Mouse (Mus musculus): ENCODE results near the gene Camk1g.

GRCm38 (mm10) chr1:193311596-193311995, 58.5 kb downstream of the Camk1g start:
- TF ChIP-seq ZC3H11A (IDR thresholded peaks at IDR 0.05; ENCODE audit: borderline replicate concordance, low read depth, low read length) (no peak), HCFC1 (IDR thresholded peaks at IDR 0.05; ENCODE audit: borderline replicate concordance, insufficient read depth, low read length) (no peak), ZNF384 (IDR thresholded peaks at IDR 0.05; ENCODE audit: low read depth, low read length) (no peak), MAFK (IDR thresholded peaks at IDR 0.05; ENCODE audit: insufficient read depth, low read depth, low read length) (no peak), CHD2 (IDR thresholded peaks at IDR 0.05; ENCODE audit: low read depth, low read length) (no peak)

Measured in ES-E14 (cell line).